Mouse (Mus musculus) spleen, adult 12 weeks (tissue): ENCODE data around the gene Nup210l.
"Not testable (repeated sequence)": the region's sequence is repeated elsewhere in the genome, so short reads cannot be mapped to it uniquely, and the experiment has no call there.

Source experiments
- DNase-seq: peaks from one replicate; pipeline ENCODE4 v3.0.0; 2022; ENCODE audit warnings: low spot score

The Nup210l gene

GRCm38 (mm10) chr3:90222941-90223340 is 119.0 kb downstream of the Nup210l start:
- DNase-seq = no peak

- no peak for DNase-seq
Observed at GRCm38 (mm10) chr3:90224331-90224730, 120.4 kb downstream of the Nup210l start.

GRCm38 (mm10) chr3:90231075-90231474 is 127.1 kb downstream of the Nup210l start:
- DNase-seq = no peak

GRCm38 (mm10) chr3:90231507-90232333 is 127.8 kb downstream of the Nup210l start, which contains the start of gene Jtb:
Jtb (plus strand) TSS chr3:90231597.
- DNase-seq = peak; percentile 78

DNA sequence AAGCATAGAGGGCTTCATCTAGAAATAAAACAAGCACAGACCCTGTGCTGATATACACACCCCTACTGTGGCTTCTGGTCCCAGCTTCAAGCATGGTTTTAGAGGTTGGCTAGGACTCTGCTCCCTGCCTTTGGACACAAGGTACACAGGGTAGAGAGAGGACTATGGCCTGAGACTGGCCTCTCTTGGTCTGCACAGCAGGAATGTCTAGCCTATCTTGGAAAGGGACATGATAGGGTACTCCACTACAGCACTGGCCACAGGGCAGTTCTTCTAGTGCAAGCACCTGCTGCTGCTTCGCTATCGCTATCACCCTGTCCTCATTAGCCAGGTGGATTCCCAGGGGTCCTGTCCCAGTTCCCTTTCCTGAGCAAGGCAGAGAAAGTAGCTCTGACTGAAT is 137.3 kb downstream of the Nup210l start:
- DNase-seq = no peak

DNA sequence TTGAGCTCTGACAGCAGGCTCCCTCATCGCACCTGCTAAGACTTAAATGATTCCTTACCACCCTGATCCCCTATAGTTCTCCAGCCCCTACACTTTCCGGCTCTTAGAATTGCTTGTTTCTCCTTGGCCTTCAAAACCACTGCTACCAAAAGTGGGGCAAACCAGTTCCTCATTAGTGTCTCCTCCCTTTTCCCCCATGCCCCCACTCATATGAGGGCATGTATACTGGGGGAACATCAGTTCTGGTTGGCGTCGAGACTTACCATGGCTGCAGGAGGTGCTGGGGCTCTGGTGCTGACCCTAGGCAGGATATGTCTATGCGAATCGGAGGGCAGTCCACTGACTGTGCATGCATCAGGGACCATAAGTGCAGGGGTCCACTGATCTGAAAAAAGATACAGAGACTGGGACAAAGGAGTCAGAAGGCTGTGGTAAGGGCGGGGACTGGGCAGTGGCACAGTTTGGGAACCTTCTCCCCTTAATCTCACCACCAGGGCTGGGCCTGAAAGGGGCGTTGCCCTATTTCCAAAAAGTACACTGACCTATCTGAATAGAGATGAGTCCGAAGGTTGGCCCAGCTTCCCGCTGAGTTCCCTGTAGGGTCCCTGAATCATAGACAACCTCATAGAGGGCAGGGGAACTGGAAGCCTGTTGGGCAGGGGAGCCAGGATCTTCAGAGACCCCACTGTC is 137.9 kb downstream of the Nup210l start:
- no peak for DNase-seq

- no peak for DNase-seq
Observed at GRCm38 (mm10) chr3:90242984-90243775, 139.2 kb downstream of the Nup210l start, which contains the start of gene Creb3l4. Creb3l4 (minus strand) TSS chr3:90243512.

- DNase-seq = no peak
Observed at GRCm38 (mm10) chr3:90245406-90245805, 141.5 kb downstream of the Nup210l start.

GRCm38 (mm10) chr3:90247630-90247959 is 143.7 kb downstream of the Nup210l start:
- no peak for DNase-seq

DNA sequence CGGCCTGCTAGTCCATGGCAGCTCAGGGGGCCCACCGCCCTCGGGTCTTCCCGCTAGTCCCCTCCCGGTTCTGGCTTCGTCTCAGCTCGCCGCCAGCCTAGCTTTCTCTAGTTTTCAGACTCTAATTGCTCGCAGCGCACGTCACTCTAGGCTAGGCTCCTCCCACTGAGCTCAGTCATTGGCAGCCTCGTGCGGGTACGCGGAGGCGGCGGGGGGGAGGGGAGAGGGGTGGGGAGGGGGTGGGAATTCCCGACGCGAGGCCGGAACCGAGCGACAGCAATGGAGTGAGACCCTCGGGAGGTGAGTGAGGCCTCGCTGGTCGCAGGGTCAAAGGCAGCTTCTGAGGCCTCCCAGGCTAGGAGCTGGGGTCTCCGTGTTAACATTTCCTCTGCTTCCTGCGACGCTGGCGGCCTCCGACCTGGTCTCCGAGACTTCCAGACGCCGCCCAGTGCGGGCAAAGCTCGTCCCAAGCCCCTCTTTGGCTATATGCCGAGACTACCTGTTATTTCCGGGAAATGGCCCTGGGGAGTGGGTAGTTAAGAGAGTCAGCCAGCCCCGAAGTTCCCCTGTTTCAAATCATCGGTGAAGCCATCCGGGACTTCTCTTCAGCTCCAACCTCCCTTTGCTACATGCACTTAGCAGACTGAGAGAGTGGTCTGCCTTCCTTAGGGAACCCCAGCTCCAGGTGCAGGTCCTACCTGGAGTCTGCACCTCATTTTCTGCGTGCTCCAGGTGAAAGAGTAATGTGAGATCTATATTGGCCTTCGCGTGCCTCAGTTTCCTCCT is 144.2 kb downstream of the Nup210l start, which contains the start of gene Slc39a1:
TSS of gene Slc39a1 (plus strand) at position 213 of the 786 bp plus-strand sequence.
- DNase-seq = peak; percentile 68

GRCm38 (mm10) chr3:90248746-90249100 is 144.8 kb downstream of the Nup210l start:
- DNase-seq = no peak

- no peak for DNase-seq
Observed at GRCm38 (mm10) chr3:90250791-90251190, 146.9 kb downstream of the Nup210l start.

GRCm38 (mm10) chr3:90251731-90252226 is 147.8 kb downstream of the Nup210l start:
- DNase-seq = not testable (repeated sequence)

DNA sequence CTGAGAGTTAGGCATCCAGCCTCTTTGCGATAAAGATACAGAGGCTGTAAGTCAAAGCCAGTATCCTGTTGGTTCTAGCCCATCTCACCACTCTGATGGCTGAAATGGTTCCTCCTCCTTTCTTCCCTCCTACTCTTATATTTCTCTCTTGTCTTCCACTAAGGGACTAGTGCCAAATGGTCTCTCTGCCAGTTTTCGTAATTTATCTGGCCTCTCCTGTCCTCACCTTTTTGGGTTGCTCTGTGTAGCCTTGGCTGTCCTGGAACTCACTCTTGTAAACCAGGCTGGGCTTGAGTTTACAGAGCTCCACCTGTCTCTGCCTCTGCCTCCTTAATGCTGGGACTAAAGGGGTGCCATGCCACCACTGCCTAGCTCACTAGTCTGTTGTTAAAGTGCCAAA is 148.7 kb downstream of the Nup210l start:
- DNase-seq = not testable (repeated sequence)

DNA sequence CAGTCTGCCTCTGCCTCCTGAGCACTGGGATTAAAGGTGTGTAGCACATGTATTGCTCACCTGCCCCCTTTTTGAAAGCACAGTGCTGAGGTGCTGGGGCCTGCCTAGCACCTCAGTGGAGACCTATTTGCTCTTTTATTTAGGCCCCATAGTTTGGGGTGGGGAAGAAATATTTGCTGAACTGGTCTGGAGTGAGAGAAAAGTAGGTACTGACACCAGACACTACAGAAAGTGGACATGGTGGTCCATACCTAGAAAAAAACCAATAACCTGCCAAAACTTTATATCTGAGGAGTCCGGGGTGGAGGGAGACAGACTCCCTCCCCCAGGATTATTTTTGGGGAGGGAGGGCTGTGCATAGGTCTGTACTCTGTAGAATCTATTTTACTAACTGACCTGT is 149.2 kb downstream of the Nup210l start:
- DNase-seq = not testable (repeated sequence)

- DNase-seq = peak; percentile 85
Observed at GRCm38 (mm10) chr3:90253653-90254418, 149.9 kb downstream of the Nup210l start, which contains the start of gene Crtc2. Crtc2 (plus strand) TSS chr3:90254163.

DNA sequence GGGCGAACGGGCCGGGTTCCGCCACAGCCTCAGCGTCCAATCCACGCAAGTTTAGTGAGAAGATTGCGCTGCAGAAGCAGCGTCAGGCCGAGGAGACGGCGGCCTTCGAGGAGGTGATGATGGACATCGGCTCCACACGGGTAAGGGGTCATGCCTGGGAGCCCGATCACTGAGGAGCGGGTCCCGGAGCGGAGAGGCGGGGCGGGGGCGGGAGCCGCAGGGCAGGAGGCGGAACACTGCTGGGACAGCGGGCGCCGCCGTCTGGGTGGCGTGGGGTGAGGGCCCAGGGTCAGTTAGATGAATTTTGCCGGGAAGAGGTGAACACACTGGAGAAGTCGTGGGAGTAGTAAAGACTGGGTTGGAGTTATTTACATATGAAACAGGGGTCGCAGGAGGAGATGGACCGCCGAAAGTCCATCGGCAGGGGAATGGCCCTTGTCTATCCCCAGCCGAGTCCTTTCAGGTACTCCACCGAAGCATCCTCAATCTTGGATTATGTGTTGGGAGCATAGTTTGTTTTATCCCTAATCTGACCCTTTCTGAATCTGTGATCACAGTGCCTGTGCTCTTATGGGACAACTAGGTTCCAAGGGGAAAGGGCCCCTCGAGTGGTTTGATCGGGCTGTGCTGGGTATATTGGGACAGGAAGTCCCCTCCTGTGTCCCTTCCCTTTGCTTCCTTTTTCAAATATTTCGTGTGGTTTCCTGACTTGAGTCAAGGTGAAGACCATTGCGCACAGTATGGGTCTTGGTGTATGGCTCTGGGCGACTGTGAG is 150.7 kb downstream of the Nup210l start:
- no peak for DNase-seq

- no peak for DNase-seq
Observed at GRCm38 (mm10) chr3:90255194-90255565, 151.2 kb downstream of the Nup210l start.

GRCm38 (mm10) chr3:90255784-90256353 is 151.9 kb downstream of the Nup210l start:
- no peak for DNase-seq
